Mouse (Mus musculus) embryo, embryonic 11.5 days (tissue): ENCODE results near the gene Hist1h2bf.
"Not testable (repeated sequence)": the region's sequence is repeated elsewhere in the genome, so short reads cannot be mapped to it uniquely, and the experiment has no call there.

Experiments used
- DNase-seq: peaks from one replicate; pipeline ENCODE4 v3.0.0-alpha.2; 2012; ENCODE audit warnings: low read depth, low spot score

The Hist1h2bf gene

DNA sequence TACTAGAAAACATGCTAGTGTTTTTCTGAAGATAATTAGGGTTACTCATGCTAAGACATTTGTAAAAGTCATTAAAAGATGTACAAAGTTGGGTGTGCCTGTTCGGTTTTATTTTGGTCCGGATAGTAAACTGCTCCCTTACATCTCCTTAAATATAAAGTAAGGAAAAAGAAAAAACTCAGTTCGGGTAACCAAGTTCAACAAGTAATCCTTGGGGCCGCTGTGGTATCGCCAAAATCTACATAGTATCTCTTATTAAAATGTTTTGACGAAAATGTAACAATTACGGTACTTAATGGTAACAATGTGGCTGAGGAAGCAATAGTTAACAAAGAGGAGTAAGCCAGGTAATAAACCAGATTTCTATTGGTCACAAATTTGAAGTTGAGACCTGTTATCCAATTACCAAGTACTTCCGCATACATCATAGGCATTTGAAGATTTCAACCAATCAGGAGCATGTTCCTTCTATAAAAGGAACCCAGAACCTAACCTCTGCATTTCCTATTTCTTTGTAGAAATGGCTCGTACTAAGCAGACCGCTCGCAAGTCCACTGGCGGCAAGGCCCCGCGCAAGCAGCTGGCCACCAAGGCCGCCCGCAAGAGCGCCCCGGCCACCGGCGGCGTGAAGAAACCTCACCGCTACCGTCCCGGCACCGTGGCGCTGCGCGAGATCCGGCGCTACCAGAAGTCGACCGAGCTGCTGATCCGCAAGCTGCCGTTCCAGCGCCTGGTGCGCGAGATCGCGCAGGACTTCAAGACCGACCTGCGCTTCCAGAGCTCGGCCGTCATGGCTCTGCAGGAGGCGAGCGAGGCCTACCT is 29.8 kb downstream of the Hist1h2bf start, which contains the start of gene Hist1h3f:
Gene Hist1h3f (plus strand): TSS at position 88 of the 822 bp plus-strand sequence.
- peak; percentile 87 for DNase-seq

DNA sequence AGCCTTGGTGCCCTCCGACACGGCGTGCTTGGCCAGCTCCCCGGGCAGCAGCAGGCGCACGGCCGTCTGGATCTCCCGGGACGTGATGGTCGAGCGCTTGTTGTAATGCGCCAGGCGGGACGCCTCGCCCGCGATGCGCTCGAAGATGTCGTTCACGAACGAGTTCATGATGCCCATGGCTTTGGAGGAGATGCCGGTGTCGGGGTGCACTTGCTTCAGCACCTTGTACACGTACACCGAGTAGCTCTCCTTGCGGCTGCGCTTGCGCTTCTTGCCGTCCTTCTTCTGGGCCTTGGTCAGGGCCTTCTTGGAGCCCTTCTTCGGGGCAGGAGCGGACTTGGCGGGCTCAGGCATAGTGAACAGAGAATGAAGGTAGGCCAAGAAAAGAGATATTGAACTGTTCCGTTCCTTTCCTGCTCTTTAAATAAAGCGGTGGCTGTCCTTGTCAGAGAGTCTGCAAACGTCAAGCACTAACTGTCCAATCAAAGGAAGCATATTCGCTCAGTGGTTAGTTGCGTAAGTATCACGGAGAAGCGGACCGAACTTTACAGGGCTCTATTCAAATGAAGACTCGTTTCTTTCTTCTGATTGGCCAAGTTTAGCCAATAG is 30.9 kb downstream of the Hist1h2bf start, which contains the start of gene Hist1h2bh:
Gene Hist1h2bh (minus strand): TSS at position 394 of the 609 bp plus-strand sequence.
- peak; percentile 80 for DNase-seq

DNA sequence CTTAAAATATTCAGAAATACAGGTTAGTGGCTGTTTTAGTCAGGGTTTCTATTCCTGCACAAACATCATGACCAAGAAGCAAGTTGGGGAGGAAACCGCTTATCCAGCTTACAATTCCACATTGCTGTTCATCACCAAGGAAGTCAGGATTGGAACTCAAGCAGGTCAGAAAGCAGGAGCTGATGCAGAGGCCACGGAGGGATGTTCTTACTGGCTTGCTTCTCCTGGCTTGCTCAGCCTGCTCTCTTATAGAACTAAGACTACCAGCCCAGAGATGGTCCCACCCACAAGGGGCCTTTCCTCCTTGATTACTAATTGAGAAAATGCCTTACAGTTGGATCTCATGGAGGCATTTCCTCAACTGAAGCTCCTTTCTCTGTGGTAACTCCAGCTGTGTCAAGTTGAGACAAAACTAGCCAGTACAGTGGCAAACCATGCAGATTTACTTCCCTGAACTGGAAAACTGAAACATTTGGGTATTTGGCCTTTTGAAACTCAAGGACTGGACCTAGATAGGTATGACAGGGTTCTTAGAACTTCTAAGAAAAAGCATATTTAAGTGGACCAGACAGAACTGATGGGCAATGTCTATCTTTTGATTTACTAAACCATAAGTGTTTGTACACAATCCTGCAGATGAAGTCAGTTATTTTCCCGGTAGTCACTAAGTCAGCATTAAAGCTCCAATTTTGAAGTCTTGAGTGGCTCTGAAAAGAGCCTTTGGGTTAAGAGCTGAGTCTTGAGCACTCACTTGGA is 31.6 kb downstream of the Hist1h2bf start:
- not testable (repeated sequence) for DNase-seq

DNA sequence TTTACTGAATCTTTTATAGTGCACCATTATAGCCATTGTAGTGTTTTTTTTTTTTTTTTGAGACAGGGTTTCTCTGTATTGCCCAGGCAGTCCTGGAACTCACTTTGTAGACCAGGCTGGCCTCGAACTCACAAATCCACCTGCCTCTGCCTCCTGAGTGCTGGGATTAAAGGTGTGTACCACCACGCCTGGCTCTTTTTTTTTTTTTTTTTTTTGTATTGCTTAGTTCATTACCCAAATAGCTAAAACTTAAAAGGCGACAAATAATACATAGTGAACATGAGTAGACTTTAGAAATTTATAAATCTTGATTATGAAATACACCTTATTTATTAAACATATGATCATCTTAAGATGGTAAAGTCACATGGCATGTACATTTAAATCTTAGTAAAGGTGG is 32.5 kb downstream of the Hist1h2bf start:
- DNase-seq = no peak

DNA sequence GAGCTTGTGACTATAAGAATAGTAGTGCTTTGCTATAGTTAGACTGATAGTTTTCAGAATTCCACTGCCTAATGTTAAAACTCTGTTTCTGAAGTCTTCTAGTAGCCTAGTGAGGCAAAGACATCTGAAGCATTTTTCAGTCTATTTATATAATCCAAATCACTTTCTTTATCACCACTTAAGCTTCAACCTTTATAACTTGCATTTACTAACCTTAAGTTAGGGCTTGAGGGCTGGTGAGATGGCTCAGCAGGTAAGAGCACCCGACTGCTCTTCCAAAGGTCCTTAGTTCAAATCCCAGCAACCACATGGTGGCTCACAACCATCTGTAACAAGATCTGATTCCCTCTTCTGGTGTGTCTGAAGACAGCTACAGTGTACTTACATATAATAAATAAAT is 34.2 kb downstream of the Hist1h2bf start:
- not testable (repeated sequence) for DNase-seq

DNA sequence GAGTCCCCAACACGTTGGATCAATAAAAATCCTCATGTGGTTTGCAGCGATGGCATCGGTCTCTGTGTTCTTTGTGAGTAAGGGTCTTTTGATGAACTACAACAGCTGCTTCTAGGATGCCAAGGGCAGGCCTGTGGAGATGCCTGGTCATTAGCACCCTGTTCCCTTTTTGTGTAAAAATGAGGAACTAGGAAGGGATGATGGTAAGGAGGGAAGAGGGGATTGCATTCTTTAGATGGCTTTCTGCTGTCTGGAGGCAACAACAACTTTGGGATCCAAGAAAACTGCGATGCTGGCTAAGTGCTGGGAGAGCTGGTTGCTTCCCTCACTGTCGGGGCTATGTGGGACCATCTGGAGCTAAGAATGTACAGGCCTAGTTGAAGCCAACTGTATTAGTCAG is 35.7 kb downstream of the Hist1h2bf start:
- no peak for DNase-seq

DNA sequence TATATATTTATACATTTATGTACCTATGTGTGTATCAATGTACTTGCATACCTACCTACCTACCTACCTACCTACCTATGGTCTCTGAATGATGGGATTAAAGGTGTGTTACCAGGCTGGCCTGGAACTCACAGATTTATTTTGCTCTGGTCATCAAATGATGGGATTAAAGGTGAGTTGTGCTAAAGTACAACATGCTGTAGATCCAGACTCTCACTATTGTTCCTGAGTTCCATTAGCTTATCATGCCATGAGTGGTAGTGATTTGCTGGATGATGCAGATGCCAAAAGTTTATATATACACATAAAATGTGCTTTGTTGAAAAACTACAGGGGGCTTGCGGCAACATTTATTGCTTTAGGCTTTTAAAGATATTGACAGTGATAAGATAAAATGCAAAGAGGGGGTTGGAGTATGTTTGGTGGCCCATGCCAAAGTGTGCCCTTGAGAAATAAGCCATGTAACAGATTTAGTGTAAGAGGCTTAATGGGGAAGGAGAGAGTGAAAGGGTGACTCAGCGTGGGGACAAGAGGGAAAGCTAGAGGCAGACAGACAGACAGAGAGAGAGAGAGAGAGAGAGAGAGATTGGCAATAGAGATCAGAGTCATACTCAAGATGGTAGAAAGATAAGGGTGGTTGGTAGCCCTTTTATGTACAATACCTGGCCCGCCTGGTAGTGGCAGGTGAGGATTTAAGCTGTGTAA is 36.8 kb downstream of the Hist1h2bf start:
- DNase-seq = no peak

DNA sequence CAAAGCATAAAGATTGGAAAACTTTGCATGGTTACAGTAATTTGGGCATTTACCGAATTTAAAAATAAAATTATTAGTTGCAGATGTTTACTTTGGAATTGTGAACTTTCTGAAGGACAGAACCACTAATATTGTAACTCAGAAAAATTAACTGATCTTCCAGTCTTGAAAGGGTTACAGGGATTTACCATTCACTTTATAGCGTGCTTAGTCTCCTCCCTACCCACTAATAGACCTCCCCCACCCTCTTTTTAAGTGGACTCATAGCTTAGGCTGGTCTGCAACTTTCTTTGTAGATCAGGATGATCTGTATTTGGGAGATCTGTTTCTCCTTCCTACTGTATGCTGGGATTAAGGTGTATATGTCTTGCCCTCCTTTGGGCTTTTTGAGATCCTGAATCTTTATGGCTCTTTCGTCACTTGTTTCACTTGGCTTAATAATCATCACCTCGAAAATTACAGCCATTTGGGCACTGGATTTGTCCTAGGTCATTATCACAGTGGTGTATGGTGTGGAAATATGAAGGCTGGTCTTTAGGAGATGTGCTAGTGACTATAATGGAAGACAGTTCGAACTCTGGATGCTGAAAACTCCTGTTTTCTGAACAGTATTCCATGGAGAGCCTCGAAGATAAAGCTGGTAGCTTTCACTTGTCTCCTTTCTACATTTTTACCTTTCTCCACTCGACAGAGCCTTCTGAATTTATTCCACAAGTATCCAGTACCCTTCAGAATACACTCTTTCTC is 37.7 kb downstream of the Hist1h2bf start:
- no peak for DNase-seq

DNA sequence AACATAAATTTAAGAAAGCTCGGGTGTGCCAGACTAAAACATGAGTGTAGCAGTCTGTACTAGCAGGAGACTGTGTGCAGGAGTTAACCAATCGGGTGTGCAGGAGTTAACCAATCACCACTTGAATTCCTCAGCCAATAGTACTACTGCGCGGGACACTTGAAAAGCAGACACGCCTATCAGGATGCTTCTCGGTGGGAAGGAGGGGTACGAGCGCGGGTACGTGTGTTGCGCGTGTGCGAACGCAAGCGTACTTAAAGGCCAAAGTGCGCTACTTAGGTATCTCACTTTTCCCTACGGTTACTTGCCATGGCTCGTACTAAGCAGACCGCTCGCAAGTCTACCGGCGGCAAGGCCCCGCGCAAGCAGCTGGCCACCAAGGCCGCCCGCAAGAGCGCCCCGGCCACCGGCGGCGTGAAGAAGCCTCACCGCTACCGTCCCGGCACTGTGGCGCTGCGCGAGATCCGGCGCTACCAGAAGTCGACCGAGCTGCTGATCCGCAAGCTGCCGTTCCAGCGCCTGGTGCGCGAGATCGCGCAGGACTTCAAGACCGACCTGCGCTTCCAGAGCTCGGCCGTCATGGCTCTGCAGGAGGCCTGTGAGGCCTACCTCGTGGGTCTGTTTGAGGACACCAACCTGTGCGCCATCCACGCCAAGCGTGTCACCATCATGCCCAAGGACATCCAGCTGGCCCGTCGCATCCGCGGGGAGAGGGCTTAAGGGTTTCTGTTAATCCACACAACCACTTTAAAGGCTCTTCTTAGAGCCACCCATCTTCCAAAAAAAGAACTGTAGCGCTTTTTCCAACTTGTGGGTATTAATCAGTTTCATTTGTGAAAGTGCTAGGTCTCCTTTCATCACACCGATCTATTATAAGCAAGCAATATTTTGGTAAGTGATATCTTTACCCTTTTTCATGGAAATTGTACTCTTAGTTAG is 38.6 kb downstream of the Hist1h2bf start, which contains the start of gene Hist1h3g:
Gene Hist1h3g (plus strand): TSS at position 286 of the 939 bp plus-strand sequence.
- not testable (repeated sequence) for DNase-seq

DNA sequence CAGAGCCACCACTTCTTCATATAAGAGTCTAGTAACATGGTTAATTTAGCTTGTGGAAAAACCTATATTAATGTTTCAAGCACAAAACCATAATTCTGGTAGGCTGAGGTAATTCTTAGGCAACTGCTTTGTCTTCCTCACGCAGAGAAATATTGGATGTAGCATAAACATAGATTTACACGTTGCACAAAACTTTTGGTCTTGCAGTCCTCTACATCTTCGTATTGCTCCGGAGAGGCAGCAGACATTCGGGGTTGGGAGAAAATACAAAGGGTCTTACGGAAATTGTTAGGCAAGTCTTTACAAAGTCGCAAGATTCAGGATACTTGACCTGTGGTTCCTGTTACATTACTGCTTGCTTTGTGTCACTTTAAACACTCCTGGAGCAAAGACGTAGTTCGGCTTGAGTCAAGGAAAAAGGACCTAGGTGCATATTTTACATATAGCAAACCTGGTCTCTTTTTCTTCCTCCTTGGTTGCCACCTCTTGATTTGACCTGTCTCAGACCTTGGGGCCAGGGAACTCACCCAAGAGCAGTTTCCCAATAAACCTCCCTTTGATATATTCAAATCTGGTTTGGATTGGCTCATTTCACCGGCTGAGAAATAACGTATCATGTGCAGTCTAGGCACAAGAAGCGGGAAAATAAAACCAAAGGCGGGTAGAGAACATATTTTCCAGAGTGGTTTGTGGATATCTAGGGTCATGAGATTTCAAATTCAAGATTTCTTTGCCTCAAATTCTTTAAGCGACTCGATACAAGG is 39.4 kb downstream of the Hist1h2bf start:
- DNase-seq = no peak

DNA sequence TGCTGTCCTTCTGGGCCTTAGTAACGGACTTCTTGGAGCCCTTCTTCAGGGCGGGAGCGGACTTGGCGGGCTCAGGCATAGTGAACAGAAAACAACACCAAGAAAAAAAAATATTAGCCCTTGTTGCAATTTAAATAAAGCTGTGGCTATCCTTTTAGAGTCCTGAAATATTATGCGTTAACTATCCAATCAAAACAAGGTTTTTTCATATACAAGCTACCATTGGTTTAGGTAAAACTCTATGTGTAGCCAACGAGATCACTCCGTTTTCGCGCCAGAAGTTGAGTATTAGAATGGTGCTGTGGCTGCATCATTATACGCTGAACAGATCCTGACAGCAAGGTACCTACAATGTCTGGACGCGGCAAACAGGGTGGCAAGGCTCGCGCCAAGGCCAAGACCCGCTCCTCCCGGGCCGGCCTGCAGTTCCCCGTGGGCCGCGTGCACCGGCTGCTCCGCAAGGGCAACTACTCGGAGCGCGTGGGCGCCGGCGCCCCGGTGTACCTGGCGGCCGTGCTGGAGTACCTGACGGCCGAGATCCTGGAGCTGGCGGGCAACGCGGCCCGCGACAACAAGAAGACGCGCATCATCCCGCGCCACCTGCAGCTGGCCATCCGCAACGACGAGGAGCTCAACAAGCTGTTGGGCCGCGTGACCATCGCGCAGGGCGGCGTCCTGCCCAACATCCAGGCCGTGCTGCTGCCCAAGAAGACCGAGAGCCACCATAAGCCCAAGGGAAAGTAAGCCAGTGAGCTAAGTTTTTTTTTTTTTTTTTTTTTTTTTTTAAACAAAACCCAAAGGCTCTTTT is 40.2 kb downstream of the Hist1h2bf start, which contains the start of gene Hist1h2af:
Gene Hist1h2af (plus strand): TSS at position 347 of the 808 bp plus-strand sequence.
- not testable (repeated sequence) for DNase-seq

DNA sequence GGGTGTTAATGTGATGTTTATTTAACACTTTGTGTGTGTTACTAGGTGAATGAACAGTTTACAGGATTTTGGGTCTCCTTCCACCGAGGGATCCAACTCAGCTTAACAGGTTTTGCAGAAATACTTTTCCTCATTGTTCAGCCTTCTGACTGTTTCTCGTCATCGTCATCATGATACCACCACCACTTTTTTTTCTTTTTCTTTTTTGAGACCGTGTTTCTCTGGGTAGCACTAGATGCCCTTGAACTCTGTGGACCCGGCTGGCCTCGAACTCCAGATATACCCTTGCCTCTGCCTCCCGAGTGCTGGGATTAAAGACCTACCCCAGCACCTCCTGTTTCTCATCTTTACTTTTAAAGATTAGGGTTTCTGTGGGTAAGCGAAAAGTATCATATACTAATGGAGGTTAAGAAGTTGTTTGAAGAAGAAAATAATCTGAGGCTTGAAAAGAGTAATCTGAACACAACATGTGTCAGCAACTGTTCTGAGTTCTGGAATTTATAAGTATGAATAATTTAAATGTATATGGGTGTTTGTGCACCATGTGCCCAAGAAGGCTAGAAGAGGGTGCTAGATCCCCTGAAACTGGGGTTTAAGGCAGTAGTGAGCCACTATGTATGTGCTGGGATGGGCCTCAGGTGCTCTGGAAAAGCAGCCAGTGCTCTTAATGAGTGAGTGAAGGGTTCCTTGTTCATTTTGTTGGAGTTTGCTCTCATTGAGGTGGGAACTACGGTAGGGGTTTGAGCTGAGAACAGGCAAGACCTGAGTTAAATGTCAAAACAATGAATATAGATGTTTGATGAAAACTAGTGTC is 41.5 kb downstream of the Hist1h2bf start:
- DNase-seq = no peak

DNA sequence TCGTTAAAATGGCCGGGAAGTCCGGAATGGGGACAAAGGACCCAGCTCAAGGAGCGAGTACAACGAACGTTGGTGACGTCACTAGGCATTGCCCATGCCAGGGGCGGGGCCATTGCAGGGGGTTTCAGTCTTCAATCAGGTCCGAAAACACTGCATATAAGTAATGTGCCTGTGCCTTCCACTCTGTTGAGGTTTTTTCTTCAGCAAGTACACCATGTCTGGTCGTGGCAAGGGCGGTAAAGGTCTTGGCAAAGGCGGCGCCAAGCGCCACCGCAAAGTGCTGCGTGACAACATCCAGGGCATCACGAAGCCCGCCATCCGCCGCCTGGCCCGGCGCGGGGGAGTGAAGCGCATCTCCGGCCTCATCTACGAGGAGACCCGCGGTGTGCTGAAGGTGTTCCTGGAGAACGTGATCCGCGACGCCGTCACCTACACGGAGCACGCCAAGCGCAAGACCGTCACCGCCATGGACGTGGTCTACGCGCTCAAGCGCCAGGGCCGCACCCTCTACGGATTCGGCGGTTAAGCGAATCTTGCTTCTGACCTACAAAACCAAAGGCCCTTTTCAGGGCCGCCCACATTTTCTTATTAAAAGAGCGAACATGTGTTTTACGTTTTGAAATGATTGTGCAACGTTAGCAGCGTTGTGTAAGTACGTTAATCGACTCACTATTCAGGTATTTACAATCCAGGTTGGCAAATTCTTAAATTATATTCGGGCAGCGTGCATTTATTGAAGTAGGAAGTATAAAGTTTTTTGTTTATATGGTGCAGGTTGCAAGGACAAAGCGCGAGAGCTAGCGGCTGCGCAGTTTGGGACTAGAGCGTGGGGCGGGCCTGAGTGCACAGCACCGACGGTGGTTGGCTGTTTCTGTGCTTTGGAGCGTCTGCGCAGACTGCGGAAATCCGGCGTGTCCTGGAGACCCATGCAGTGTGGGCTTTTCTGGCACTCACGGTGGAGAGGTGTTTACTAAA is 42.8 kb downstream of the Hist1h2bf start, which contains the start of gene Hist1h4h:
Gene Hist1h4h (plus strand): TSS at position 150 of the 975 bp plus-strand sequence.
- peak; percentile 94 for DNase-seq

DNA sequence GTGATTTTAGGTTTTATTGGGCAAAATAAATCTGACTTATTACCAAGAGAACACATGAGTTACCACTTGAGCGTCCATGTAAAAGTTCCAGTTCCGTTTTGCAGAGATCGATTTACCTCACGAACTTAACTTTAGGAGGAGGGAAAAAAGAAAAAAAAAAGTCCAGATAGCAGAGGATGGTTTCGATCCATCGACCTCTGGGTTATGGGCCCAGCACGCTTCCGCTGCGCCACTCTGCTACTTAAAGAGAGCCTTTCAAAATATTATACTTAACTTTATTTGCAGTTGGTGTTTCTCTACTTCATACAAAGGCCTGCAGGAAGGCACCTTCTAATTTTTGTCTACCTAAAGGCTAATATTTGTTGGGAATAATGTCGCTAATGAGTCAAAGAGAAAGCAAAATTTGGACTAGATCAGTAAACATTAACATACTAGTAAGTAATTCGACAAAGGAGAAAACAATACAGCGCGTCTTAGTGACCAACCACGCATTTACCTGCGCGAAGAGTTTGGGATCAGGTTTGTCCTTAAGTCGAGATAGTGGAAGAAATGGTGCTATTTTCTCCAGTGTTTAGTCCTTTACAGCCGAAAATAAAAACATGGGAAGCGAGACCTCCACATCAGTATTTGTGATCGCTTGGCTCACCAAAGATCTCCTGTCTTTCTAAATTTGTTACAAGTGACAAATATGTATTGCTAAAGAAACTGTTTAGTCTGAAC is 43.7 kb downstream of the Hist1h2bf start:
- DNase-seq = no peak
